8 mouse cellular contexts compared by ENCODE assay signal in the genomic region with DNA sequence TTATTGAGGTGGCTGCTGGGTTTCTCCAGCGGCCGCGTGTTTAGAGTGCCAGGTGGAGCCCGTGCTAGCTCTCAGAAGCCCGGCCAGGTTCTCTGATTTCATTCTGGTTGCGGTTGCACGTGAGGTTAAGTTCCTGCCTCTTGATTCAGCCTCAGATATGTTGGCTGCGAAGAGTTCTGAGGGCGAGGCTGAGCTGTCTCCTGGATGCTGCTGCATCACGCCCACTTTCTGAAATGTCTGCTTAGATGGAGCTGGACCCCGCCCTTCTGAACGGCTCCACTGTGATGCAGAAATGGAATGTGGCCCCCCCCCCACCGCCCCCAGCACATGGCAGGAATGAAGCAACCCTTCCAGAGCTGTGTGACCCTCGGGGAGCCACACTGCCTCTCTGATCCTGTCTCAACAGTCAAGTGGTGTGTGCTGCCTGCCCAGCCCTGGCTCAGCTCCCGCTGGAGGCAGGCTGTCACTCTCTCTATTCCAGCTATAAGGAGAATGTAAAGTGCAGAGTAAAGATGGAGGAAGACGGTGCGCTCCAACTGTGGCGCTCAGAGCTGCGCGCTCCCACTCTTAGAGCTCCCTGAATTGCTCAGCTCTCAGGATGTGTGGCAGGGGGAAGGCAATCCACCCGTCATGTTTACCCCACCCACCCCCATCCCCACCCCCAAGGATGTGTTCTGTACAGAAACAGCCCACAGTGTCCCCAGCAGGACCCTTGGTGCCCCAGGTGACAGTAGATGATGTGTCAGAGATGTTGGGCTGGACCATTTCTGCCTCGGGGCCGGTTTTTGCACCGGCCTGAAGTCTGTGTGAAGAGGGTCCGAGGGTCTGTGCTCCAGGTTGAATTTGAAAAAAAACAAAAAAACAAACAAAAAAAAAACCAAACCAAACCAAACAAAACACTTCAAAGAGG. TPM values are rescaled to one million over a fixed set of nuclear protein-coding genes. Genes with fewer than 3 reads are reported as not detected.
DNase-seq lines count a peak whose midpoint lies in the region; ATAC-seq and TF ChIP-seq lines count a peak whose summit lies in the region.

No protein-coding gene starts in this region.

- H3K36me3 ChIP-seq in intestine, embryonic 14.5 days (ENCODE audit: control insufficient read depth, insufficient read depth, low read length) = no peaks in the 10 kb centered on the region
- no peaks in the 10 kb centered on the region for H3K36me3 ChIP-seq in intestine, postnatal 0 days (ENCODE audit: control insufficient read depth, insufficient read depth)
- H3K36me3 ChIP-seq in intestine, embryonic 15.5 days = no peaks in the 10 kb centered on the region

- no peak overlapping the region for H3K9ac ChIP-seq in intestine, embryonic 14.5 days (ENCODE audit: low read length)
- H3K9ac ChIP-seq in intestine, postnatal 0 days (ENCODE audit: low read depth, low read length) = no peak overlapping the region
- no peak overlapping the region for H3K9ac ChIP-seq in intestine, embryonic 15.5 days

- H3K4me2 ChIP-seq in intestine, embryonic 14.5 days (ENCODE audit: low read length) = peak overlapping the region; percentile 29; the same call in 1 of the 2 replicates
- H3K4me2 ChIP-seq in intestine, postnatal 0 days (replicated peaks; ENCODE audit: low read depth) = no peak overlapping the region
- H3K4me2 ChIP-seq in intestine, embryonic 15.5 days (replicated peaks) = no peak overlapping the region

- no peak for ATAC-seq in intestine, embryonic 14.5 days (replicated peaks; ENCODE audit: low FRiP score, low TSS enrichment, low read depth)
- ATAC-seq in intestine, postnatal 0 days = no peak
- ATAC-seq in CD4-positive, CD25-positive, alpha-beta regulatory T cell, adult 4 months = peak; percentile 69
- peak; percentile 39 for ATAC-seq in intestine, embryonic 15.5 days

- whole genome bisulfite sequencing in intestine, embryonic 14.5 days = 40% methylated on average over 25 of the region's 25 CpGs
- WGBS in intestine, postnatal 0 days = 41% methylated on average over 25 of the region's 25 CpGs
- WGBS in intestine, embryonic 15.5 days = 40% methylated on average over 25 of the region's 25 CpGs

- TF ChIP-seq CTCF in intestine, postnatal 0 days (IDR thresholded peaks at IDR 0.05; ENCODE audit: low read depth) = no peak

- H3K4me1 ChIP-seq in intestine, embryonic 14.5 days (replicated peaks; ENCODE audit: control insufficient read depth, insufficient read depth, low read length) = peaks cover 8% of the 10 kb centered on the region; the same call in 1 of the 2 replicates
- no peaks in the 10 kb centered on the region for H3K4me1 ChIP-seq in intestine, postnatal 0 days (replicated peaks; ENCODE audit: control insufficient read depth, insufficient read depth, low read length)
- H3K4me1 ChIP-seq in intestine, embryonic 15.5 days (replicated peaks) = 0 out of 2 replicates have a peak, but pooled peaks cover 6% of the 10 kb centered on the region

- H3K4me3 ChIP-seq in intestine, embryonic 14.5 days (ENCODE audit: low read depth, low read length) = no peak overlapping the region
- H3K4me3 ChIP-seq in intestine, postnatal 0 days (ENCODE audit: low read depth, low read length) = no peak overlapping the region
- H3K4me3 ChIP-seq in intestine, embryonic 15.5 days (replicated peaks) = no peak overlapping the region

- no peak overlapping the region for H3K27ac ChIP-seq in intestine, embryonic 14.5 days (ENCODE audit: low read depth)
- H3K27ac ChIP-seq in intestine, postnatal 0 days (ENCODE audit: low read depth, low read length) = no peak overlapping the region
- no peak overlapping the region for H3K27ac ChIP-seq in intestine, embryonic 15.5 days

- 0 out of 2 replicates have a peak, but pooled peaks cover 4% of the 10 kb centered on the region for H3K9me3 ChIP-seq in intestine, embryonic 14.5 days (ENCODE audit: control insufficient read depth, low read length)
- H3K9me3 ChIP-seq in intestine, postnatal 0 days (ENCODE audit: control insufficient read depth) = no peaks in the 10 kb centered on the region
- no peaks in the 10 kb centered on the region for H3K9me3 ChIP-seq in intestine, embryonic 15.5 days

- no peaks in the 10 kb centered on the region; the same call in 1 of the 2 replicates for H3K27me3 ChIP-seq in intestine, embryonic 14.5 days (replicated peaks; ENCODE audit: control insufficient read depth, insufficient read depth, low read length)
- H3K27me3 ChIP-seq in intestine, postnatal 0 days (replicated peaks; ENCODE audit: control insufficient read depth, insufficient read depth, low read length) = no peaks in the 10 kb centered on the region
- H3K27me3 ChIP-seq in intestine, embryonic 15.5 days (replicated peaks) = no peaks in the 10 kb centered on the region

- DNase-seq in intestine, embryonic 14.5 days (ENCODE audit: low spot score) = no peak
- peak; percentile 66 for DNase-seq in cerebellum, adult 9-10 months
- DNase-seq in thymus, postnatal 36 days = peak; percentile 68 to 80
- DNase-seq in gastrocnemius, postnatal 4 days (ENCODE audit: low spot score in 2 of 2) = no peak
- no peak for DNase-seq in frontal cortex, postnatal 10 days (ENCODE audit: low spot score in 2 of 2)

RNA-seq across cellular contexts. Expression of a gene that starts 9.6 kb away (rescaled TPM):
- 1.7 and 3.8 TPM in 2 replicates for polyA plus RNA-seq in intestine, embryonic 14.5 days (2014; fragmentation: Nextera tagmentation; extraction: Ambion mirVana)
- 2.8 and 3.3 TPM in 2 replicates for polyA plus RNA-seq in intestine, postnatal 0 days (2015; fragmentation: Nextera tagmentation; extraction: Ambion mirVana)
- polyA plus RNA-seq in CD4-positive, CD25-positive, alpha-beta regulatory T cell, adult 4 months (2017; shearing (Covaris generic)) = 1 to 10 TPM; 2.9 to 7.7 TPM
- polyA plus RNA-seq in intestine, embryonic 15.5 days (2015; fragmentation: Nextera tagmentation; extraction: Ambion mirVana) = 3.3 and 4.7 TPM in 2 replicates
- total RNA-seq in gastrocnemius, postnatal 4 days (2021) = under 1 TPM; 0.88 to 0.96 TPM

Comparison
In these comparisons a context has a peak if more than half of its experiments do, and no peak if none do; other contexts are left out.
1. ATAC-seq: peak in CD4-positive, CD25-positive, alpha-beta regulatory T cell, adult 4 months (single experiment) and intestine, embryonic 15.5 days (single experiment); none in intestine, embryonic 14.5 days (single experiment) and intestine, postnatal 0 days (single experiment).
2. DNase-seq: peak in cerebellum, adult 9-10 months (single experiment) and thymus, postnatal 36 days (2 of 2); none in intestine, embryonic 14.5 days (single experiment), gastrocnemius, postnatal 4 days (0 of 2) and frontal cortex, postnatal 10 days (0 of 2).